Mouse (Mus musculus) liver, postnatal 0 days (tissue): ENCODE results near the gene Olfr66.

Experiments used
- CTCF ChIP-seq: sonication (generic); IDR thresholded peaks from 2 replicates; pipeline ENCODE4 v1.5.1; 2016; ENCODE audit warnings: antibody characterized with exemption, low read depth
- EP300 ChIP-seq: IDR thresholded peaks from 2 replicates; pipeline ENCODE4 v1.6.1; 2016; ENCODE audit warnings: antibody characterized with exemption, low read depth, mild to moderate bottlenecking

GRCm38 (mm10) chr7:103910047-103910446 lies 24.0 kb upstream of the Olfr66 start:
- TF ChIP-seq CTCF, result no peak
- TF ChIP-seq EP300, result peak; percentile 99
